Mouse (Mus musculus) stomach, postnatal 0 days (tissue): ENCODE measurements at regions not wholly inside any gene's neighbourhood (a gene's known extent, or its start where the extent isn't known, plus 50 kb on each side); places are given as distances from the start of the nearest gene placed in this dataset.

Source experiments
- CTCF ChIP-seq: IDR thresholded peaks from 2 replicates; pipeline ENCODE4 v1.5.1; 2016; ENCODE audit warnings: antibody characterized with exemption, low read depth, mild to moderate bottlenecking, moderate library complexity
- EP300 ChIP-seq: optimal IDR thresholded peaks from 2 replicates; pipeline ENCODE3; 2016; ENCODE audit warnings: antibody characterized with exemption

- TF ChIP-seq CTCF (no peak), EP300 (no peak)
Measured at GRCm38 (mm10) chr14:105433456-105433855, 175.1 kb downstream of the Ndfip2 start.
